Mouse (Mus musculus) erythroid progenitor cell, adult 5-6 weeks (primary cell): ENCODE results near the gene Mrgprf. TPM values are rescaled to one million over a fixed set of nuclear protein-coding genes. Genes with fewer than 3 reads are reported as not detected.

Experiments
- ATAC-seq: replicated peaks from 2 replicates; pipeline ENCODE4 v1.8.0; 2016; ENCODE audit warnings: moderate number of reproducible peaks, mild to moderate bottlenecking, moderate TSS enrichment, inconsistent platforms; ENCODE audit not compliant: poor library complexity, low FRiP score, severe bottlenecking
- total RNA-seq, 2 experiments: library from RNA; stranded (forward) in 1 of 2; stranded (reverse) in 1 of 2; fragments of 150-400 nt in 1 of 2; fragments of 186-747, 209-891 nt in 1 of 2; gene quantifications; 2 replicates each; pipeline versions ENCODE4 v1.2.3 to v1.2.4; 2015 to 2017; ENCODE audit warnings: low replicate concordance in 2 of 2

Gene Mrgprf
- total RNA-seq, 2 experiments from 2014 or later: not detected

- no peak for ATAC-seq
Measured at GRCm38 (mm10) chr7:145298666-145299490, 1.8 kb upstream of the Mrgprf start.

GRCm38 (mm10) chr7:145299562-145300320, 887 bp upstream of the Mrgprf start:
- ATAC-seq: no peak

- ATAC-seq: no peak
Measured at GRCm38 (mm10) chr7:145301008-145301340, 346 bp downstream of the Mrgprf start.

- ATAC-seq: no peak
Measured at GRCm38 (mm10) chr7:145301341-145302005, 845 bp downstream of the Mrgprf start.

- ATAC-seq: 0 out of 2 replicates have a peak, but pooled peaks have one; percentile 17
Measured at GRCm38 (mm10) chr7:145302488-145303285, 2.1 kb downstream of the Mrgprf start.

- ATAC-seq: no peak
Measured at GRCm38 (mm10) chr7:145304153-145304552, 3.5 kb downstream of the Mrgprf start.

GRCm38 (mm10) chr7:145307636-145308035, 7.0 kb downstream of the Mrgprf start:
- ATAC-seq: no peak

- no peak for ATAC-seq
Measured at GRCm38 (mm10) chr7:145308061-145308675, 7.5 kb downstream of the Mrgprf start.

- ATAC-seq: 0 out of 2 replicates have a peak, but pooled peaks have one; percentile 30
Measured at GRCm38 (mm10) chr7:145308866-145309265, 8.2 kb downstream of the Mrgprf start.

GRCm38 (mm10) chr7:145309877-145310276, 9.2 kb downstream of the Mrgprf start:
- ATAC-seq: no peak

- no peak for ATAC-seq
Measured at GRCm38 (mm10) chr7:145310526-145310925, 9.9 kb downstream of the Mrgprf start.

- no peak for ATAC-seq
Measured at GRCm38 (mm10) chr7:145312137-145312536, 11.5 kb downstream of the Mrgprf start.

- ATAC-seq: no peak
Measured at GRCm38 (mm10) chr7:145314785-145315411, 14.3 kb downstream of the Mrgprf start, which contains the start of gene Mrgprd. TSS of gene Mrgprd (plus strand) at chr7:145314835.

- ATAC-seq: no peak
Measured at GRCm38 (mm10) chr7:145317522-145317921, 16.9 kb downstream of the Mrgprf start.

GRCm38 (mm10) chr7:145319481-145319880, 18.9 kb downstream of the Mrgprf start:
- no peak for ATAC-seq

GRCm38 (mm10) chr7:145323607-145324006, 23.0 kb downstream of the Mrgprf start:
- ATAC-seq: no peak

- peak; percentile 58 for ATAC-seq
Measured at GRCm38 (mm10) chr7:145325697-145326096, 25.1 kb downstream of the Mrgprf start.

- ATAC-seq: no peak
Measured at GRCm38 (mm10) chr7:145329982-145330381, 29.4 kb downstream of the Mrgprf start.

GRCm38 (mm10) chr7:145330641-145331040, 30.0 kb downstream of the Mrgprf start:
- no peak for ATAC-seq
